34 mouse cellular contexts compared by ENCODE assay signal in genomic region chr14:24798066-24798465, GRCm38 (mm10).
"Had no signal": no experiment of that assay in that cellular context is flagged by ENCODE, and none has a peak within 500 bp of the region (broad histone marks: within the 10 kb centered on the region; RNA-seq: fewer than 3 reads in every experiment).

No protein-coding gene starts in this region.

- H3K27me3 ChIP-seq: heart, embryonic 12.5 days; heart, embryonic 13.5 days; heart, embryonic 15.5 days; hindbrain, embryonic 13.5 days; hindbrain, embryonic 15.5 days; intestine, embryonic 15.5 days; kidney, embryonic 15.5 days had no signal

- H3K4me3 ChIP-seq: heart, embryonic 10.5 days; heart, embryonic 12.5 days; heart, embryonic 13.5 days; heart, embryonic 15.5 days; hindbrain, embryonic 10.5 days; hindbrain, embryonic 12.5 days; hindbrain, embryonic 13.5 days; hindbrain, embryonic 15.5 days; intestine, embryonic 15.5 days; kidney, embryonic 15.5 days; layer of hippocampus, adult 2 months had no signal

- H3K4me1 ChIP-seq: heart, embryonic 15.5 days had no signal

- DNase-seq: heart, postnatal 10 days; heart, postnatal 36 days; heart, postnatal 4 days; kidney, adult 11 months; kidney, adult 18-20 months; kidney, adult 2 months; kidney, adult 8-10 months; kidney, adult 9 months; kidney, postnatal 10 days; kidney, postnatal 14 days; kidney, postnatal 25 days; kidney, postnatal 36 days; kidney, postnatal 4 days; layer of hippocampus, adult 9-11 months; layer of hippocampus, postnatal 36 days had no signal

- H3K9me3 ChIP-seq: heart, embryonic 10.5 days; heart, embryonic 15.5 days; hindbrain, embryonic 12.5 days; hindbrain, embryonic 13.5 days; hindbrain, embryonic 15.5 days; intestine, embryonic 15.5 days had no signal

- H3K9ac ChIP-seq: heart, embryonic 12.5 days; heart, embryonic 13.5 days; heart, embryonic 15.5 days; hindbrain, embryonic 12.5 days; hindbrain, embryonic 13.5 days; hindbrain, embryonic 14.5 days; hindbrain, embryonic 15.5 days; intestine, embryonic 15.5 days; kidney, embryonic 15.5 days had no signal

- H3K4me2 ChIP-seq: heart, embryonic 11.5 days; heart, embryonic 12.5 days; heart, embryonic 13.5 days; heart, embryonic 15.5 days; hindbrain, embryonic 12.5 days; hindbrain, embryonic 13.5 days; hindbrain, embryonic 14.5 days; hindbrain, embryonic 15.5 days; intestine, embryonic 15.5 days; kidney, embryonic 15.5 days had no signal

- H3K27ac ChIP-seq: heart, embryonic 10.5 days; heart, embryonic 13.5 days; heart, embryonic 15.5 days; hindbrain, embryonic 10.5 days; hindbrain, embryonic 12.5 days; hindbrain, embryonic 13.5 days; hindbrain, embryonic 14.5 days; hindbrain, embryonic 15.5 days; hindbrain, postnatal 0 days; intestine, embryonic 15.5 days; kidney, embryonic 15.5 days; kidney, postnatal 0 days; layer of hippocampus, adult 2 months had no signal

- ATAC-seq: hindbrain, embryonic 16.5 days; hindbrain, postnatal 0 days; inflammation-experienced regulatory T-cells, adult 6 months; intestine, embryonic 15.5 days; intestine, embryonic 16.5 days; intestine, postnatal 0 days had no signal

- H3K36me3 ChIP-seq: heart, embryonic 10.5 days; heart, embryonic 12.5 days; heart, embryonic 13.5 days; heart, embryonic 15.5 days; hindbrain, embryonic 10.5 days; hindbrain, embryonic 12.5 days; hindbrain, embryonic 13.5 days; hindbrain, embryonic 15.5 days; intestine, embryonic 15.5 days; kidney, embryonic 15.5 days had no signal
